Mouse (Mus musculus) midbrain, embryonic 15.5 days (tissue): ENCODE measurements around the gene Fads6. TPM values are rescaled to one million over a fixed set of nuclear protein-coding genes. Genes with fewer than 3 reads are reported as not detected.
A peak's percentile ranks its signal among the peaks of the same experiment; 100 is the strongest.

Source experiments
- ATAC-seq: fragments of 200-750 bp; cut with Nextera tagmentation; replicated peaks from 2 replicates; pipeline ENCODE4 v1.8.0; 2017; ENCODE audit warnings: moderate TSS enrichment
- H3K27ac ChIP-seq: fragments of 300-500 bp; sonication (generic); 2 replicates; pipeline ENCODE4 v1.5.1; 2015; ENCODE audit warnings: mild to moderate bottlenecking, inconsistent platforms
- H3K27me3 ChIP-seq: fragments of 300-500 bp; sonication (generic); replicated peaks from 2 replicates; pipeline ENCODE4 v1.6.1; 2015; ENCODE audit warnings: inconsistent platforms
- H3K36me3 ChIP-seq: fragments of 300-500 bp; sonication (generic); replicated peaks from 2 replicates; pipeline ENCODE4 v1.6.1; 2015; ENCODE audit warnings: inconsistent platforms
- H3K4me1 ChIP-seq: fragments of 300-500 bp; sonication (generic); 2 replicates; pipeline ENCODE4 v1.6.1; 2015; ENCODE audit warnings: inconsistent platforms
- H3K4me2 ChIP-seq: fragments of 300-500 bp; sonication (generic); 2 replicates; pipeline ENCODE4 v1.6.1; 2015; ENCODE audit warnings: inconsistent platforms, mild to moderate bottlenecking, moderate library complexity
- H3K4me3 ChIP-seq: fragments of 300-500 bp; sonication (generic); 2 replicates; pipeline ENCODE4 v1.5.1; 2015; ENCODE audit warnings: mild to moderate bottlenecking, inconsistent platforms
- H3K9ac ChIP-seq: fragments of 300-500 bp; sonication (generic); 2 replicates; pipeline ENCODE4 v1.6.1; 2015; ENCODE audit warnings: mild to moderate bottlenecking, inconsistent platforms
- H3K9me3 ChIP-seq: fragments of 300-500 bp; sonication (generic); 2 replicates; pipeline ENCODE4 v1.6.1; 2016; ENCODE audit warnings: inconsistent platforms
- WGBS: fragments of 180-500 bp; shearing (Covaris S2); methylation state at CpG from one replicate; pipeline ENCODE4 v1.1.7; 2015; ENCODE audit warnings: mixed read lengths; 5-methylcytosine and 5-hydroxymethylcytosine counted together
- polyA plus RNA-seq: library from polyadenylated mRNA; unstranded; fragments of >200 nt; fragmentation: Nextera tagmentation; extraction: Ambion mirVana; gene quantifications from 2 replicates; pipeline ENCODE4 v1.2.1, GENCODE M21; 2015

Fads6 gene
- polyA plus RNA-seq, 1 experiment from 2014 or later = 1.0 TPM

DNA sequence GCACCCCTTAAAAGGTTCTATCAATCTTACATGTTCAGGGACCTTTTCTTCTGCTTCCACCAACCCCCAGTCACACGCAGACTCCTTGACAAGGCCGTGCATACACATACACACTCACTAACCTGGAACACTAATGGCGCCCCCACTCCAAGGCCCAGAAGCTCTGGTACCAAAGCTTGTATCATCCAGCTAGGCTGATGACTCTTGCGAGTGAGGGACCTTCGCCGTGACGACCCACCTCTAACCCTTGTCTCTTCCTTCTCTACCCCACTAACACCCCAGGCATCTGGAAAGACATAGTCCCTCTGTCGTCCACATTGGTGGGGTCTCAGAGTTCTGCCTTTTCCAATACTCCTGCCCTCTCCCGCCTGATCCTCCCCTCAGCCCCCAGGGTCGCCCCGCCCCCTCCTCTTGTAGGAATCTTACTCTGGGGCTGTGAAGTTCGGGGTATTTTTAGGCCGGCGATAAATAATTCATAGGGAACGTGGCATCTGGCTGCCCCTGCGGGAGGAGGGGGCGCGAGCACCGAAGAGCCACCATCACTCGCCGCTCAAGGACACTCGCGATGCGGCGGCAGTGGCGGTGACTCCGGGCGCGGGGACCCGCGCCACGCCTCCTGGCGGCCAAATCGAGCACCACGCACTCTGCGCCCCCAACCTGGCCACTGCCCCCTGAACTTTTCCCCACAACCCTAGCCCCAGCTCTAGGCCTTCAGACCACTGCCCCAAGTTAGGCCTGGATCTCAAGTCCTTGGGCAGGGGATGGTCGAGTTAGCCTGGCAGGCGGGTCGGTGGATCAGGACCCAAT is 32.4 kb downstream of the Fads6 start:
- H3K9ac ChIP-seq = no peak overlapping the region
- ATAC-seq = no peak
- H3K4me3 ChIP-seq = peak overlapping the region; percentile 18; the same call in 1 of the 2 replicates
- H3K9me3 ChIP-seq = no peaks in the 10 kb centered on the region
- 0 out of 2 replicates have a peak, but pooled peaks cover 7% of the 10 kb centered on the region for H3K36me3 ChIP-seq
- H3K27ac ChIP-seq = no peak overlapping the region
- peak overlapping the region; percentile 58 for H3K4me2 ChIP-seq
- peaks cover 82% of the 10 kb centered on the region for H3K27me3 ChIP-seq
- WGBS = 6% methylated on average over 39 of the region's 39 CpGs
- H3K4me1 ChIP-seq = peaks cover 25% of the 10 kb centered on the region

DNA sequence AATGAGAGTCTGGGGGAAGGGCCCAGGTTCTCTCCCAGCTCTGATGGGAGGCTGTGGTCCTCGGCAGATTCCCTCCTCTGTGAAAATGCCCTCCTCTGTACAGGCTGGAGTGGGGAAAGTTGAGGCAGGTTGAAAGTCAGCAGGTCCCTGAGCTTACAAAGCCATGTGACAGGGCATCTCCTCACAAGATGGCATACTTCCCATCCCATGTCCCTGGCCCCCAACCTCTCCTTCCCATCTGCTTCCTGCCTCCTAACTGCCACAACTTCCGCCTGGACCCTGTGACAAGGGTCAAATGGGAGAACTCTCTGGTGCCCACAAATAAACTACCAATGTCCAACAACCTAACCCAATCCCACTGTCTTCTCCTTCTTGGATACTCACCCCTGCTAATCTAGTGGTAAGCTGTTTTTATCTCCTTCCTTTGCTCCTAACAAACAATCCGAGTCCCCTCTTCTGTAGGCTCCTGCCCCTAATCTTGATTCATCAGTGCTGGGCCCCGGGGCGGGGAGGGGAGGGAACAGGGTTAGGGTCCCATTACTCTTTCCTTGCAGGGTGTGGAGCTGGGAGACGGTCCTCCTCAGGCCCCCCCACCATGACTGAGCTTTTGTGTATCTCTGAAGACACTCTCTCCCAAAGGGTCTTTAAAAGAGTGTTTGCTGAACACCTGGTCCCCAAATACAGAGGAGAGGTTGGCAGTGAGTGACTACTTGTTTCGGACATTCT is 33.2 kb downstream of the Fads6 start:
- peaks cover 25% of the 10 kb centered on the region for H3K4me1 ChIP-seq
- H3K27me3 ChIP-seq = peaks cover 89% of the 10 kb centered on the region
- no peak overlapping the region for H3K4me3 ChIP-seq
- no peak overlapping the region for H3K4me2 ChIP-seq
- WGBS = 66% methylated on average over 7 of the region's 7 CpGs
- no peak overlapping the region for H3K27ac ChIP-seq
- H3K36me3 ChIP-seq = 0 out of 2 replicates have a peak, but pooled peaks cover 5% of the 10 kb centered on the region
- H3K9me3 ChIP-seq = no peaks in the 10 kb centered on the region
- ATAC-seq = no peak
- no peak overlapping the region for H3K9ac ChIP-seq

DNA sequence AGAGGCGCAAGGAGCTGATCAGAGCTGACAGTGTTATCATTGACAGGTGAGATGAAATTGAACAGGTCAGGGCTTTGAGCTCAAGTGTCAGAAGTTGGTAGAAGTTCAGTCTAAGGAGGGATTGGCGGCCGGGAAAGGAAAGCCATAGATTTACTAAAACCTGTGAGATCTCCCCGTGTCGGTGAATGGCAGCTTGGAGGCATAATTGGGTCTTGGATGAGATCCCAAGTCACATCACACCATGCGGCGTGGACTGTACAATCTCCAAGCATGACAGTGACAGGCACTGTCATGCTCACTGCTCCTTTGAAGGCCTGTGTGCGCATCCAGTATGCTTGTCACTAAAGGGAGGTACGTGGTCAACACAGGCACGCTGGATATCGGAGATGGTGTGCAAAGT is 34.5 kb downstream of the Fads6 start:
- H3K9ac ChIP-seq = no peak overlapping the region
- no peak overlapping the region for H3K4me3 ChIP-seq
- ATAC-seq = no peak
- no peaks in the 10 kb centered on the region for H3K36me3 ChIP-seq
- no peaks in the 10 kb centered on the region for H3K9me3 ChIP-seq
- peaks cover 28% of the 10 kb centered on the region for H3K4me1 ChIP-seq
- H3K27me3 ChIP-seq = peaks cover 90% of the 10 kb centered on the region
- H3K4me2 ChIP-seq = no peak overlapping the region
- WGBS = 79% methylated on average over 11 of the region's 11 CpGs
- no peak overlapping the region for H3K27ac ChIP-seq

- Histone ChIP-seq H3K9ac (no peak overlapping the region), H3K36me3 (no peaks in the 10 kb centered on the region), H3K4me3 (no peak overlapping the region), H3K9me3 (no peaks in the 10 kb centered on the region), H3K27ac (no peak overlapping the region), H3K27me3 (peaks cover 76% of the 10 kb centered on the region), H3K4me1 (peaks cover 4% of the 10 kb centered on the region; the same call in 1 of the 2 replicates), H3K4me2 (no peak overlapping the region)
- no peak for ATAC-seq
- WGBS = 80% methylated on average over 4 of the region's 4 CpGs
These were observed 38.3 kb downstream of the Fads6 start for GRCm38 (mm10) chr11:115259134-115259533.

DNA sequence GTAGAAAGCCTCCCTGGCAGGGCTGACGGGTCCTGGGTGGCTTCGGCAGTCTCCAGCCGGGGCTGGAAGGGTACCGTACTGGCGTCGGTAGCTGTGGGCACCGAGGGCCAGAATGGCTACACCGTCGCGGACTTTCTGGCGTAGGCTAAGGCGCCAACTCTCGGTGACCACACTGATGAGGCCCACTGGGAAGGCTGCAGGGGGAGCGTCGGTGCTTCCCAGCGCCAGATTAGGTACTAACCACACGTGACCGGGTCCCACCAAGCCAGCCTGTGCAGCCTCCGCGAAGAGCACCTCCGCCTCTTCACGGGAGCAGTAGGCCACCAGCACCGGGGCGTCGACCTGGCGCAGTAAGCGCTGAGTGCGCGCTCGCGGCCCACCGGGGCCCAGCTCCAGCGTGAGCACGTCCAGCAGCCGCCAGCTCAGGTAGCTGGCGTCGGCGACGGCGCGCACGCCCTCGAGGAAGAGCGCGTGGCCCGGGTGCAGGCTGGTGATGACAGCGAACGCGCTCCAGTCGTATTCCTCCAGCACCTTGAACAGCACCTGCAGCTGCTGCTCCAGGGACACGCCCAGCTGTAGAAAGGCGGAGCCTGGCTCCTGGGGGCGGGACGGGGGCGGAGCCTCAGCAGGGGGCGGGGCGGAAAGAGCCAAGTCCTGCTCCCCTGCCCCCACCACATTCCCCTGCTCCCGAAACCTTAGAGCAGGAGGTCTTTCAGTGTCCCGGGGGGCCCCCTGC is 39.5 kb downstream of the Fads6 start:
- H3K9me3 ChIP-seq = no peaks in the 10 kb centered on the region
- WGBS = 15% methylated on average over 58 of the region's 59 CpGs
- H3K4me1 ChIP-seq = peaks cover 4% of the 10 kb centered on the region; the same call in 1 of the 2 replicates
- no peak for ATAC-seq
- peak overlapping the region; percentile 39 for H3K4me2 ChIP-seq
- no peaks in the 10 kb centered on the region for H3K36me3 ChIP-seq
- peaks cover 70% of the 10 kb centered on the region for H3K27me3 ChIP-seq
- no peak overlapping the region for H3K27ac ChIP-seq
- peak overlapping the region; percentile 26 for H3K4me3 ChIP-seq
- no peak overlapping the region for H3K9ac ChIP-seq

- Histone ChIP-seq H3K4me3 (no peak overlapping the region), H3K4me1 (peaks cover 31% of the 10 kb centered on the region), H3K27ac (no peak overlapping the region), H3K36me3 (no peaks in the 10 kb centered on the region), H3K27me3 (peaks cover 47% of the 10 kb centered on the region), H3K4me2 (no peak overlapping the region), H3K9me3 (no peaks in the 10 kb centered on the region), H3K9ac (no peak overlapping the region)
- no peak for ATAC-seq
- 60% methylated on average over 3 of the region's 3 CpGs for WGBS
These were observed 46.2 kb downstream of the Fads6 start for GRCm38 (mm10) chr11:115251258-115251657.

GRCm38 (mm10) chr11:115250405-115251090 is 46.9 kb downstream of the Fads6 start:
- H3K9me3 ChIP-seq = no peaks in the 10 kb centered on the region
- no peaks in the 10 kb centered on the region for H3K36me3 ChIP-seq
- peak overlapping the region; percentile 97 for H3K4me2 ChIP-seq
- under 1% methylated on average over 36 of the region's 36 CpGs for WGBS
- H3K4me1 ChIP-seq = peaks cover 32% of the 10 kb centered on the region
- peaks cover 43% of the 10 kb centered on the region for H3K27me3 ChIP-seq
- H3K27ac ChIP-seq = no peak overlapping the region
- peak overlapping the region; percentile 50 for H3K4me3 ChIP-seq
- peak overlapping the region; percentile 48 for H3K9ac ChIP-seq
- ATAC-seq = no peak

DNA sequence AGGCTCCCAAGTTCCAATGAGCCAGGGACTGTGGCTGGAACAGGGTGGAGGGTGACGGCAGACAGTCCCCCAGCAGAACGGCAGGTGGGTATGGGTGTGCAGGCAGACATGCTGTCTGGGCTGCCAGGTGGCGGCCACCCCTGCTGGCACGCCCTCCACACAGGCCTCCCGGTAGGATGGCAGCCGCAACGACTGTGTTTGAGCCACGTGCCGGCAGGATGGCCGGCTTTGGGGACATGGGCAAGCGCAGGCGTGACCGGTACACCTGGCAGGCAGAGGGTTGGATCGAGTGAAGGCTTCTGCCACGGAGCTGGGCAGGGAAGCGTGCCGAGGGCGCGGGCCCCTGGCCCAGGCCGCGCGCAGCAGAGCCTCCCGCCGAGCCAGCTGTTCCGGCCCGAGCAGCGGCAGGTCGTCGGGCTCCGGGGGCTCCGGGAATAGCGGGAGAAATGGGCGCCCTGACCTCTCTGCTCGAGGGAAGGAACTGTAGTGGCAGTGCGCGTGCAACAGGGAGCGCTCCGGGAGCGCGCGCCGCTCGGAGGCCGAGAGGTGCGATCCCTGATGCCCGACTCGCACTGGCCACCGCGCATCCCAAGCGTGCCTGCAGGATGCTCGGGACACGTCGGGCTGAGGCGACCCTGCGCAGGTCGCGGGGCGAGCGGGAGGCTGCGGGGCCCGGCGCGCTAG is 47.6 kb downstream of the Fads6 start:
- H3K9ac ChIP-seq = peak overlapping the region; percentile 48
- 2% methylated on average over 63 of the region's 63 CpGs for WGBS
- no peaks in the 10 kb centered on the region for H3K9me3 ChIP-seq
- H3K27ac ChIP-seq = no peak overlapping the region
- peak overlapping the region; percentile 50 for H3K4me3 ChIP-seq
- H3K4me1 ChIP-seq = peaks cover 32% of the 10 kb centered on the region
- H3K27me3 ChIP-seq = peaks cover 43% of the 10 kb centered on the region
- ATAC-seq = peak; percentile 57
- H3K36me3 ChIP-seq = no peaks in the 10 kb centered on the region
- peak overlapping the region; percentile 97 for H3K4me2 ChIP-seq

DNA sequence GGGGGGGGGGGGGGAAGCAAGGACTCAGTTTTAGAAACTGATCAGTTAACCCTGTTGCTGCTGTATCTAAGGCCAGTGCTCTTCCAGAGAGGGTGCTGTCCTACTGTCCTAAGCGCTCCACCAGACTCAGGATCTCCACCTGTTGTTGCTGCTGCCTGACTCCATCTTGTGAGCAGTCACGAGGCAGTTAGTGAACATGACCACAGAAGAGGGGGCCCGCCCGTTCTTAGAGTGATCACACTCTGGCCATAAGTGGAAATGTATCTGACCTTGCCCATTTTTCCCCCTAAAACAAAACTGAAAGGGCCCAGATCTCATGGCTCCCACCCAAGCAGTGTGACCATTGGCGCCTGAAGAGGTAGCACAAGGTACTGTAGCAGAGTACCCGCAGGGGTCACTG is 49.5 kb downstream of the Fads6 start:
- H3K9ac ChIP-seq = no peak overlapping the region
- no peaks in the 10 kb centered on the region for H3K9me3 ChIP-seq
- 0 out of 2 replicates have a peak, but pooled peaks cover 5% of the 10 kb centered on the region for H3K36me3 ChIP-seq
- H3K4me3 ChIP-seq = no peak overlapping the region
- H3K27me3 ChIP-seq = peaks cover 43% of the 10 kb centered on the region
- 70% methylated on average over 6 of the region's 6 CpGs for WGBS
- peaks cover 32% of the 10 kb centered on the region for H3K4me1 ChIP-seq
- H3K4me2 ChIP-seq = no peak overlapping the region
- no peak overlapping the region for H3K27ac ChIP-seq
- no peak for ATAC-seq

DNA sequence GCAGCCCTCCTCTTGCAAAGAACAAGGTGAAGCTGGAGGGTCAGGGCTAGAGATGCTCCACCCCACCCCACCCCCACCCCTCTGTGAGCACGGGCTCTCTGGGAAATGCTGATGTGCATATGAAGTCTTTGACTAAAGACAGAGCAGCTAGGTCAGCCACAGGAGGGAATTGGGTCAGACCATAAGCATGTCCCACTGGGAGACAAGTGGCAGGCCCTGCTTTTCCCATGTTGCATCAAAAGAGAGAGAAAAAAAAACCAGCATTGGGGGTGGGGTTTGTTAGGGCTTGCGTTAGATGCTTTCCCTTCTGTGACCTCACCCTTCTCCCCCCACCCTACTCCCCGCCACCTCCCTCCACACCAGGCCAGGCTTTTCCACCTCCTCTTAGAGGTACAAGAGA is 50.2 kb downstream of the Fads6 start:
- H3K9ac ChIP-seq = no peak overlapping the region
- H3K4me3 ChIP-seq = no peak overlapping the region
- H3K4me1 ChIP-seq = peaks cover 32% of the 10 kb centered on the region
- WGBS = 43% methylated on average over 3 of the region's 3 CpGs
- H3K4me2 ChIP-seq = no peak overlapping the region
- H3K9me3 ChIP-seq = no peaks in the 10 kb centered on the region
- ATAC-seq = no peak
- H3K27me3 ChIP-seq = peaks cover 40% of the 10 kb centered on the region
- H3K36me3 ChIP-seq = 0 out of 2 replicates have a peak, but pooled peaks cover 5% of the 10 kb centered on the region
- no peak overlapping the region for H3K27ac ChIP-seq

- Histone ChIP-seq H3K4me3 (no peak overlapping the region), H3K27me3 (peaks cover 40% of the 10 kb centered on the region), H3K4me2 (no peak overlapping the region), H3K27ac (no peak overlapping the region), H3K9ac (no peak overlapping the region), H3K9me3 (no peaks in the 10 kb centered on the region), H3K36me3 (0 out of 2 replicates have a peak, but pooled peaks cover 5% of the 10 kb centered on the region), H3K4me1 (peaks cover 32% of the 10 kb centered on the region)
- 53% methylated on average over 8 of the region's 8 CpGs for WGBS
- ATAC-seq = no peak
These were observed 51.1 kb downstream of the Fads6 start for GRCm38 (mm10) chr11:115246386-115246785.
